Mouse (Mus musculus) limb, embryonic 11.5 days (tissue): ENCODE results near the gene Cttn. TPM values are rescaled to one million over a fixed set of nuclear protein-coding genes. Genes with fewer than 3 reads are reported as not detected.

ENCODE experiments used
- ATAC-seq: fragments of 200-750 bp; cut with Nextera tagmentation; 2 replicates; pipeline ENCODE4 v1.8.0; 2017; ENCODE audit warnings: low read depth; ENCODE audit not compliant: insufficient number of reproducible peaks, low FRiP score, low TSS enrichment
- DNase-seq: peaks from one replicate; pipeline ENCODE4 v3.0.0-alpha.2; 2015; ENCODE audit warnings: low spot score
- H3K27ac ChIP-seq: fragments of 300-500 bp; sonication (generic); replicated peaks from 2 replicates; pipeline ENCODE4 v1.5.1; 2014; ENCODE audit warnings: low read depth, mild to moderate bottlenecking, low read length
- H3K27me3 ChIP-seq: fragments of 300-500 bp; sonication (generic); 2 replicates; pipeline ENCODE4 v1.6.1; 2014; ENCODE audit warnings: mild to moderate bottlenecking, low read length, mixed read lengths; ENCODE audit not compliant: control insufficient read depth, insufficient read depth
- H3K36me3 ChIP-seq: fragments of 300-500 bp; sonication (generic); 2 replicates; pipeline ENCODE4 v1.6.1; 2014; ENCODE audit warnings: mild to moderate bottlenecking, low read length, moderate library complexity, mixed read lengths; ENCODE audit not compliant: control insufficient read depth, insufficient read depth
- H3K4me1 ChIP-seq: fragments of 300-500 bp; sonication (generic); 2 replicates; pipeline ENCODE4 v1.6.1; 2014; ENCODE audit warnings: low read length, mixed read lengths; ENCODE audit not compliant: control insufficient read depth, insufficient read depth
- H3K4me2 ChIP-seq: fragments of 300-500 bp; sonication (generic); 2 replicates; pipeline ENCODE4 v1.6.1; 2014; ENCODE audit warnings: low read depth, mild to moderate bottlenecking, moderate library complexity; ENCODE audit not compliant: severe bottlenecking
- H3K4me3 ChIP-seq: fragments of 300-500 bp; sonication (generic); 2 replicates; pipeline ENCODE4 v1.5.1; 2014; ENCODE audit warnings: low read depth, low read length
- H3K9ac ChIP-seq: fragments of 300-500 bp; sonication (generic); 2 replicates; pipeline ENCODE4 v1.6.1; 2014; ENCODE audit warnings: mild to moderate bottlenecking, low read length
- H3K9me3 ChIP-seq: fragments of 300-500 bp; sonication (generic); 2 replicates; pipeline ENCODE4 v1.6.1; 2016; ENCODE audit warnings: low read length; ENCODE audit not compliant: control insufficient read depth
- WGBS: fragments of 180-500 bp; shearing (Covaris S2); extraction: QIAGEN DNeasy Blood & Tissue Kit; methylation state at CpG from one replicate; pipeline ENCODE4 v1.1.7; 2014; 5-methylcytosine and 5-hydroxymethylcytosine counted together
- polyA plus RNA-seq: library from polyadenylated mRNA; unstranded; fragments of >200 nt; fragmentation: Nextera tagmentation; extraction: Ambion mirVana; gene quantifications from 2 replicates; pipeline ENCODE4 v1.2.1, GENCODE M21; 2014

Gene Cttn
- polyA plus RNA-seq, 1 experiment from 2014 or later, result 179 TPM

GRCm38 (mm10) chr7:144468741-144469140, 2.1 kb downstream of the Cttn start:
- no peak for DNase-seq
- Histone ChIP-seq H3K4me2 (no peak overlapping the region), H3K36me3 (peaks cover 2% of the 10 kb centered on the region; the same call in 1 of the 2 replicates), H3K9me3 (no peaks in the 10 kb centered on the region), H3K27me3 (no peaks in the 10 kb centered on the region), H3K4me1 (peaks cover 9% of the 10 kb centered on the region; the same call in 1 of the 2 replicates), H3K27ac (no peak overlapping the region), H3K9ac (no peak overlapping the region), H3K4me3 (no peak overlapping the region)
- no peak for ATAC-seq
- WGBS, result 75% methylated on average over 5 of the region's 5 CpGs

GRCm38 (mm10) chr7:144462577-144462976, 8.2 kb downstream of the Cttn start:
- no peak overlapping the region for H3K9ac ChIP-seq
- no peaks in the 10 kb centered on the region for H3K27me3 ChIP-seq
- no peaks in the 10 kb centered on the region for H3K9me3 ChIP-seq
- DNase-seq (no peak), ATAC-seq (no peak)
- no peak overlapping the region for H3K4me2 ChIP-seq
- H3K27ac ChIP-seq, result no peak overlapping the region
- H3K36me3 ChIP-seq, result peaks cover 42% of the 10 kb centered on the region
- no peak overlapping the region for H3K4me3 ChIP-seq
- 91% methylated on average over 7 of the region's 7 CpGs for WGBS
- H3K4me1 ChIP-seq, result no peaks in the 10 kb centered on the region

DNA sequence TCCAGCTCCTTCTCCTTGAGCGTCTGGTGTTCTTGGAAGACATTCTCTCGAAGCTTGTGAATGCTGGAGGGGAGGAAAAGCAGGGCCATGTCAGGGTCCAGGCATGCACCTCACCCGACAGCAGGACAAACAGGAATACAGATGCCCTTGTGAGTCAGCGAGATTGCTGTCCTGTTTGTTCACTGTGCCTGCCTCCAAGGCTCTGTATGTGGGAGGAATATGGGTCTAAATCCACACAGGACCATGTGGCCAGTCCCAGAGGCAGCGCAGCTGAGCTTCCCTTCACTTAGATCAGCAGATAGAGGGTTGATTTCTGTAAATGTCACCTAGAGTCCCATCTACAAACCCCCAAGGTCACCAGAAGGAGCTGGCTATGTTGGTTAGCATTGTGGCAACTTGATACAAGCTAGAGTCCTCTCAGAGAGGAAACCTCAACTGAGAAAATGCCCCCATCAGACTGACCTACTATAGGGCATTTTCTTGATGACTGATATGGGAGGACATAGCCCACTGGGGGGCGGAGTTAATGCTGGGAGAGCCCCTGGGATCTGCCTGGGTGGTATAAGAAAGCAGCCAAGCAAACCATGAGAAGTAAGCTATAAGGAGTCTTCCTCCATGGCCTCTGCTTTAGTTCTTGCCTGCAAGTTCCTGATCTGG, 9.4 kb downstream of the Cttn start:
- no peak for DNase-seq
- no peak overlapping the region for H3K4me3 ChIP-seq
- ATAC-seq, result no peak
- H3K9me3 ChIP-seq, result no peaks in the 10 kb centered on the region
- 91% methylated on average over 6 of the region's 6 CpGs for WGBS
- H3K27ac ChIP-seq, result no peak overlapping the region
- no peaks in the 10 kb centered on the region for H3K27me3 ChIP-seq
- no peak overlapping the region for H3K9ac ChIP-seq
- no peak overlapping the region for H3K4me2 ChIP-seq
- peaks cover 51% of the 10 kb centered on the region for H3K36me3 ChIP-seq
- H3K4me1 ChIP-seq, result peaks cover 2% of the 10 kb centered on the region; the same call in 1 of the 2 replicates

GRCm38 (mm10) chr7:144458881-144459280, 11.9 kb downstream of the Cttn start:
- Histone ChIP-seq H3K9me3 (no peaks in the 10 kb centered on the region), H3K36me3 (peaks cover 69% of the 10 kb centered on the region), H3K27ac (no peak overlapping the region), H3K4me2 (no peak overlapping the region), H3K27me3 (no peaks in the 10 kb centered on the region), H3K4me1 (peaks cover 2% of the 10 kb centered on the region; the same call in 1 of the 2 replicates), H3K4me3 (no peak overlapping the region), H3K9ac (no peak overlapping the region)
- DNase-seq (no peak), ATAC-seq (no peak)
- WGBS, result 89% methylated on average over 1 of the region's 1 CpGs

GRCm38 (mm10) chr7:144450661-144451060, 20.1 kb downstream of the Cttn start:
- DNase-seq (no peak), ATAC-seq (no peak)
- H3K4me2 ChIP-seq, result no peak overlapping the region
- H3K27me3 ChIP-seq, result no peaks in the 10 kb centered on the region
- H3K36me3 ChIP-seq, result peaks cover 39% of the 10 kb centered on the region
- no peak overlapping the region for H3K4me3 ChIP-seq
- H3K9ac ChIP-seq, result no peak overlapping the region
- 90% methylated on average over 9 of the region's 9 CpGs for WGBS
- H3K9me3 ChIP-seq, result no peaks in the 10 kb centered on the region
- no peaks in the 10 kb centered on the region for H3K4me1 ChIP-seq
- no peak overlapping the region for H3K27ac ChIP-seq

DNA sequence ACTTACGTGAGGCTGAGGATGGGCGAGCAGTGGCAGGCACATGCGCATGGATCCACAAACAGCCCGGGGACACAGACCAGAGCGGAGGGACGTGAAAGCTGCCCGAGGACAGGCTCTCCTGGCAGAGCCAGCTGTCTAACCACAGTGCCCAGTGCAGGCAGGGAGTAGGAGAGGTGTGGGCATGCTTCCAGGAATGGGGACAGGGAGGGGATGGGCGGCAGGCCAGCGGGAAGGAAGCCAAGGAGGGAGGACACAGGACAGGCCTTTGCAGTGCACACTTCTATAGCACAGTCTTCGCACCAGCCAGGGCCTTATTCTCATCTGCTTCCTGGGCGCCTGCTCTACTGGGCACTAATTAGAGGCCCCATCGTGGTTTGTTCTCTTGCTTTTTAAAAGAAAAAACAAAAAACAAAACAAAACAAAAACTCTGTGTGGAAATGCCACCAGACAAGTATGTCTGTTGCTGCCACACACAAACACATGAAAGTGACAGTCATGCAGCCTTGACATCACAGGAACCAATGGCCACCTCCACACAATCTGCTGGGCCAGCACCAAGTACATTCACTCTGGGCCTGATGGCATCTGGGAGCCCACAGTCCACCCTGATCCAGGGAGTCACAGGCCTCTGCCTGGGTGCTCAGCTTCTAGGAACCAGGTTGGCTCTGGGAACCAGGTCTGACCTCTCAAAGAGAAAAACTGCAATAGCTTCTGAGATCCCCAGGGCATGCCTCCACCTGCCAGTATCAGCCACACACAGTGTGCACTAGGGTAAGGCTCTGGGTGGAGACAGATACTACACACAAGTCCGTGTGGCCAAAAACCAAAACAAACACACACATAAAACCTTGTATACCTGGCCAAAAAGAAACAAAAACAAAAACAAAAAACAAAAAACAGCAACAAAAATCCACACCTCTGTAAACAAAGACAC, 20.9 kb downstream of the Cttn start:
- Histone ChIP-seq H3K4me3 (no peak overlapping the region), H3K9me3 (no peaks in the 10 kb centered on the region), H3K27ac (no peak overlapping the region), H3K36me3 (peaks cover 39% of the 10 kb centered on the region), H3K4me2 (no peak overlapping the region), H3K27me3 (no peaks in the 10 kb centered on the region), H3K9ac (no peak overlapping the region), H3K4me1 (no peaks in the 10 kb centered on the region)
- DNase-seq, result no peak
- no peak for ATAC-seq
- WGBS, result 96% methylated on average over 13 of the region's 13 CpGs

DNA sequence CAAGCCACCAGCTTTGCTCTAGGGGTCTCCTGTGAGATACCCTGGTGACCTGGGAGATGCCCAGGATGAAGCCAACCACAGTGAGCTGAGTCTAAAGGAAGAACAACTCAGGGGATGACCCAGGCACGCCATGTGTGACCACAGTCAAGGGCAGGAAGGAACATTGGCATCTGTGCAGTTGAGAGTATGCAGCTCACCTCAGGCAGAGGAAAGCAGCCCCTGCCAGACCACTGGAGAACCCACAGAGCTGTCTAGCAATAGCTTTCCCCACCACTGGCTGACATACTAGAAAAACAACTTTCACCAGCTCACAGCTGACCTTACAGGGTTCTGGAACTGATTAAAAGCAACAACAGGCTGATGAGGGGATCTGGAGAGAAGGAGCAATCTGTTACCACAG, 22.6 kb downstream of the Cttn start:
- WGBS, result 88% methylated on average over 1 of the region's 1 CpGs
- H3K4me1 ChIP-seq, result no peaks in the 10 kb centered on the region
- H3K36me3 ChIP-seq, result peaks cover 30% of the 10 kb centered on the region
- no peaks in the 10 kb centered on the region for H3K9me3 ChIP-seq
- no peak overlapping the region for H3K27ac ChIP-seq
- no peak for ATAC-seq
- no peak for DNase-seq
- H3K4me2 ChIP-seq, result no peak overlapping the region
- no peaks in the 10 kb centered on the region for H3K27me3 ChIP-seq
- no peak overlapping the region for H3K4me3 ChIP-seq
- H3K9ac ChIP-seq, result no peak overlapping the region

DNA sequence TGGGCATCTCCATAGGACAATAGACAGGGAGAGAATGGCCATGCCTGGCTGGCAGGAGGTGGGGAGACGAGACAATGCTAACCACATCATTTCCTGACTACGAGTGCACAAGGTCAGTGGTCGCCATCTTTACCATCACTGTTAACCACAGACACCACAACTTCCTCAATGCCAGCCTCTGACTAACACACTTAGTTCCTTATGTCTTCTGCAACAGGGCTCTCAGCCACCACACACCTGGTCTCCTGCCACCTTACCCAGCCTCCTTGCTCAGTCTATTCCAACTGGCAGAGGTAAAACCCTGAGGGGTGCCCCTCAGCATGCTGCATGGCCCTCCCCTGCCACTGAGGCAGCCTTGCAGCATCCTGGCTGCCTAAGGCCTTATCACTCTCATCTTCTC, 23.7 kb downstream of the Cttn start:
- no peaks in the 10 kb centered on the region for H3K9me3 ChIP-seq
- ATAC-seq (no peak), DNase-seq (no peak)
- H3K4me2 ChIP-seq, result no peak overlapping the region
- no peak overlapping the region for H3K27ac ChIP-seq
- 86% methylated on average over 3 of the region's 3 CpGs for WGBS
- peaks cover 25% of the 10 kb centered on the region for H3K36me3 ChIP-seq
- no peak overlapping the region for H3K4me3 ChIP-seq
- no peaks in the 10 kb centered on the region for H3K27me3 ChIP-seq
- H3K4me1 ChIP-seq, result no peaks in the 10 kb centered on the region
- no peak overlapping the region for H3K9ac ChIP-seq
